Mouse (Mus musculus): ENCODE measurements around the gene Dhx30. TPM values are rescaled to one million over a fixed set of nuclear protein-coding genes. Genes with fewer than 3 reads are reported as not detected.

Gene Dhx30
- 68.3 and 108 TPM in 2 replicates for polyA plus RNA-seq (2012; rRNA removed; ENCODE audit: low replicate concordance)

DNA sequence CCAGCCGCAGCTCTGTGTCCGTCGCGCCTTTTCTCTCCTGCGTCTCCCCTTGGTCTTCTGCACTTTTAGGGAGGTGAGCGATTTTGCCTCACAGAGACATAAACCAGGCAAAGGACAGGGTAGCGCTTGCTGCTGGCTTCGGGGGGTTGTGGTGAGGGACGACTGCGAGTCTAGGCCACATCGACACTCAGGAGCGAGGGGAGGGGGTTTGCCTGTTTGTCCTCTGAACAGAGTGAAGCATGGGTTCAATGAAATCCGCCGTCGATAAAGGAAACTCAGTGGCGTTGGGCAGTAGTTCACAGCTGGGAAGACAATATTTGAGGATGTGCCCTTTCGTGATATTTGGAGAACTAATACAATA is at the start of gene Dhx30:
Gene Dhx30, minus strand, starts transcription at position 52 of the 361 bp plus-strand sequence.

DNA sequence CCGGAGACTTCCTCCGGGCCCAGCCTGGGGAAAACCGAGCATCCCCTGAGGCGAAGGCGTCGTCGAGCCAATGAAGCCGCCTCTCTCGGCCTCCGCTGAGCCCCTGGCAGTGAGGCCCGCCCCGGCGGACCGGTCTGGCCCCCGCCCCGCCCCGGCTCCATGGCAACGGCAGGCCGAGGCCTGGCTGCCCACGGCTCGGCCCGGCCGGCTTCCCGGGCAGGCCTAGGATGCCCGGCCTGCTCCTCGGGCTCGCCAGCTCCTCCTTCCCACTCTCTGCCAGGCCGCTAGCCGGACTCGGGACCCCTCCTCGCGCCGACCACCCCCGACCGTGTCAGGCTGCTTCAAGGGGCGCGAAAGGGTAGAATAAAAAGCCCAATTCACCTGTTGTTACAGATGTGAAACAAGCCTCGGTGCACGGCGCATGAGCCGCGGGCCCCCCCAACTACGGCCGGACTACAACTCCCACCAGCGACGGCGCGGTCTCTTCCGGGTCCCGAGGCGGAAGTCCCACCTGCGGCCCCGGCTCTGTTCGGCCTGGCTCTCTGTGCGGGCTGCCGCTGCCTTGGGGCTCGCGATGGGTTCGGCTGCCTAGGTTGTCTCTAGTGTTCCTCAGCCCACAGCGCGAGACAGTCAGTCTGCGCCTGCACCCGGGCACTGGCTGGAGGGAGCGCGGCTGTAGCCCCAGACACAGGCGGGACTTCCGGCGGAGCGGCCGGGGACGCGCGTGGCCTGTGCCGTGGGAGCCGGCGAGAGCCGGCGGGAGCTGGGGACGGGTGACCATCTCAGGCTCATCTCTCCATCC is 452 bp downstream of the Dhx30 start, which contains the start of gene Smarcc1:
Gene Smarcc1, plus strand, starts transcription at position 732 of the 802 bp plus-strand sequence.

Other genes starting within 250 kb of the Dhx30 start
- gene Cdc25a, start 242.3 kb downstream of the Dhx30 start, polyA plus RNA-seq (2012; rRNA removed; ENCODE audit: low replicate concordance) = 1.6 and 7.2 TPM in 2 replicates
- 179 and 234 TPM in 2 replicates for gene Map4, start 186.4 kb downstream of the Dhx30 start, polyA plus RNA-seq (2012; rRNA removed; ENCODE audit: low replicate concordance)
- 10.3 and 28.4 TPM in 2 replicates for gene Smarcc1, start 122 bp downstream of the Dhx30 start, polyA plus RNA-seq (2012; rRNA removed; ENCODE audit: low replicate concordance)
- gene Cspg5, start 126.0 kb upstream of the Dhx30 start, polyA plus RNA-seq (2012; rRNA removed; ENCODE audit: low replicate concordance) = 2.3 and 5.0 TPM in 2 replicates
- 11.1 and 21.4 TPM in 2 replicates for gene Elp6, start 187.3 kb upstream of the Dhx30 start, polyA plus RNA-seq (2012; rRNA removed; ENCODE audit: low replicate concordance)
- 23.6 and 37.5 TPM in 2 replicates for gene Scap, start 215.5 kb upstream of the Dhx30 start, polyA plus RNA-seq (2012; rRNA removed; ENCODE audit: low replicate concordance)